Mouse (Mus musculus) layer of hippocampus, adult 9-11 months (tissue): Measurements from ENCODE around the gene Tmem131.
"Not testable (repeated sequence)": the region's sequence is repeated elsewhere in the genome, so short reads cannot be mapped to it uniquely, and the experiment has no call there.

ENCODE experiments used
- DNase-seq: peaks from one replicate; pipeline ENCODE4 v3.0.0; 2022

The Tmem131 gene

GRCm38 (mm10) chr1:36824356-36824755 is 119.1 kb downstream of the Tmem131 start:
- no peak for DNase-seq

GRCm38 (mm10) chr1:36821918-36822317 is 121.5 kb downstream of the Tmem131 start:
- not testable (repeated sequence) for DNase-seq

DNA sequence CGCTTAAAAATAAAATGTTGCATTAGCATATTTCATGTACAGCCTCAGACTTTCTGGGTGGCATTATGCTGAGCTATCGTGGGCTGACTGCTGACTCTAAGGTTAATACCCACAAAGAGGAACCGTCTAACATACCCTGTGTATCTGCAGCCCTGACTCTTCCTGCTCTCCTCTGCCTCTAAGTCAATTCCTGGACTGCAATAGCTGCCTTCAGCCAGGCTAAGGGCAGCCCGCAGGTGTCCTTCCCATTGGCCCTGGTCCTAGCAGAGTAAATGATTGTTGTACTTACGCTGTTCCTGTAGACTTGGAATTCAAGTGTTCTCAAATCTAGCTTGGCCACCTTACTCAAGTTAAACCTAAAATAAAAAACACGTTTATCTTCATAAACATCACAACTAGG is 128.3 kb downstream of the Tmem131 start:
- no peak for DNase-seq

- no peak for DNase-seq
Observed at GRCm38 (mm10) chr1:36814271-36814903, 129.1 kb downstream of the Tmem131 start.

DNA sequence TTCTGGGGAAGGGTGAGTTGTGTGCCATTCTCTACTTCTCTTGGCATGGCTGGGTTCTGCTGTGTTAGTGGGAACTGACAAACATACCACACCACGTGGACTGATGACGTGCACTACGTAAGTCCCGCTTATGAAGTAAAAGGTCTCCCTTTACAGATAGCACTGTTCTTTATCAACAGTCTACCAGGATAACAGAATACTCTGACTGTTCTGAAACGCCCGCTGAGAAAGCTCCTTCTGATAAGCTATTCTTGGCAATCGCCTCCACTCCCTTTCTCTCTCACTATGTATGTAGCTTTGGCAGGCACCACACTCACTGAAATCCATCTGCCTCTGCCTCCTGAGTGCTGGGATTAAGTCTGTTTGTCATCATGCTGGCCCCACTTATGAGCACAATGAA is 130.1 kb downstream of the Tmem131 start:
- peak; percentile 90 for DNase-seq

DNA sequence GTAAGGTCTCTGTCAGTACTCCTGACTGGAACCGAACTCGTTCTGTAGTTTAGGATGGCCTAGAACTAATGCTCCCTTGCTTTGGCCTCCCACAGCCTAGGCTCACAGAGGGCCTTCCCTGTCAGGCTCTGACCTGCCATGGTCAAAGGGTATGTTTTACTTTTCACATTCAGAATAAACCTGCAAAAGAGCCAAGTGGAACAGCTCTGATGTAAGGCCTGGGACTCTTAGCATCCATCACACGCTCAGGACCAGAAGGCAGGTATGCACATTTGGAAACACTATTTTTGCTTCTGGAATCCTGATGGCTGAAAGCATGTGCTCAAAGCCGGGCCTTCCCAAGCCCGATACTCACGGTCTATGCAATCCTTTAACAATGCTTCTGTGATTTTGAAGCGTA is 131.7 kb downstream of the Tmem131 start:
- DNase-seq = no peak

DNA sequence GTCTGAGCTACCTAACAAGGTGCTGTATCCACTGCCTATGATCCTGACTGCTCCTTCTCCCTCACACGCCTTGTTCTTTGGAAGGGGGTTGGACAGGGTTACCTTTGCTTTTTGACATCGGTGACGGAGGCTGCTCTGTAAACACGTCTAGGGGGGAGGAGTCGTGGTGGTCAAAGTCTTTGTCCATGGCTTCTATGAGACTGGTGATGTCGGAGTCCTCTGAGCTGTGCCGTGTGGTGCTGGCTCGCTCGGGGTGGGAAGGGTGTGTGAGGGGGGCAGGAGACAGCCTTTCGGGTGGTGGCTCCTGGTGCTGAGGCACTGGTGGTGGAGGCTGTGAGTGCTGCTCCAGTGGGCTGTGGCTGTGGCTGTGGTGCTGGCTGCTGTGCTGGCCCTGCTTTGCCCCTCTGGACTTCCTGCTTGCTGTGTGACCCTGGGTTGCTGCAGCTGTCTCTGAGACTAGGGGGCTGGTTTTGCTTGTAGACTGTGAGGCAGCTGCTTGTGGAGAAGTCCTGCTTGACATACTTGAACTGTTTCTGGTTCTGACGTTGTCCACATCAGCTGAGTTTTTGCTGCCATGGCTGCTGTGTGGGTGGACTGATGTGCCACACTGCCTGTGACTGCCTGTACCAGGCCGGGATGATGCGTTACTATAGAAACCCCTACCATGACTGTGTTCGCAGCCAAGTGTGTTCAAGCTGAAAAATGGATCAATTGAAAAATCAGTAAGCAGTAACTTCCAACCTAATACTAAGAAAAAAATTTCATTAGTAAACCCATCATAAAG is 135.5 kb downstream of the Tmem131 start:
- peak; percentile 80 for DNase-seq

DNA sequence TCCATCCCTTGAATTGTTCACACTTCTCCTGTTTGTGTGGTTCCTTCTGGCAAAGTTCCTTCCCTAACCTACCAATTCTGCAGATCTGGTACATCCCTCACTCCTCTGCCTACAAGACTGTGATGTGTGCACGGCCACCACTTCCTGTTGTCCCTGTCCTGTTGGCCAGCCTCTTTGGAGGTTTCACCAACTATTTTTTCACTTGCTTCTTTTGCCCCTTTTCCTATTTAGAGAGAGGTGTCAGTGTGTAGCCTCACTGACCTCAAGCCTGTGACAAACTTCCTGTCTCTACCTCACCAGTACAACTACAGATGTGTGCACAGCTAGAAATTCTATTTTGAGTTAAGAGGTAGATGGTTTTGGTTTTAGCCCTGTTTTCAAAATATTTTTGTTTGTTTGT is 136.4 kb downstream of the Tmem131 start:
- no peak for DNase-seq

- no peak for DNase-seq
Observed at GRCm38 (mm10) chr1:36806181-36806905, 137.1 kb downstream of the Tmem131 start.

GRCm38 (mm10) chr1:36804833-36805232 is 138.6 kb downstream of the Tmem131 start:
- no peak for DNase-seq

- no peak for DNase-seq
Observed at GRCm38 (mm10) chr1:36804259-36804658, 139.2 kb downstream of the Tmem131 start.

DNA sequence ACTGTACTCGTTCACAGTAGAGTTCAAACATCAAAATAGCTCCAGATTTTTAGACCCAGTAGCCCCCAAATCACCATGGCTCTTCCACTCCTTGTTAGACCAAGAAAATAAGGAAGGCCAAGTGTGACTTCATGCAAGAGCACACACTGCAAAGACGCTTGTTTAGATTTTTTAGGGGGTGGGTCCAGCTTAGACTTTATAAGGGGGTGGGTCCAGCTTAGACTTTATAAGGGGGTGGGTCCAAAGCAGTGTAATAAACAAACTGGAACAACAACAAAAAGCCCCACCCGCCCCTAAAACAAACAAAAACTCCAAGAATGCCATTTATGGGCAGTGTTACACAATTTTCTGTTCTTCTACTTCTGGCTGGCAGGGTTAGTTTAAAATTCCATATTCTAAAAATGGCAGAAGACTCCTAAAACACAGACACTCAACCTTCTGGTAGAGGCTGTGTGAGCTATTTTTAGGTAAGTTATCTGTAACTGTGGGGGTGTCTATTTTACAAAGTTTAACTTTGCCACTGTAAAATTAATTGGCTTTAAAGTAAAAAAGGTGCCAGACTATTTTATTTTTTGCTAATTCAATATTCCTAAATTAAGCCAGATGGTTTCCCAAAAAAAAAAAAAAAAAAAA is 143.0 kb downstream of the Tmem131 start:
- DNase-seq = no peak

GRCm38 (mm10) chr1:36797481-36797880 is 146.0 kb downstream of the Tmem131 start:
- DNase-seq = peak; percentile 76

DNA sequence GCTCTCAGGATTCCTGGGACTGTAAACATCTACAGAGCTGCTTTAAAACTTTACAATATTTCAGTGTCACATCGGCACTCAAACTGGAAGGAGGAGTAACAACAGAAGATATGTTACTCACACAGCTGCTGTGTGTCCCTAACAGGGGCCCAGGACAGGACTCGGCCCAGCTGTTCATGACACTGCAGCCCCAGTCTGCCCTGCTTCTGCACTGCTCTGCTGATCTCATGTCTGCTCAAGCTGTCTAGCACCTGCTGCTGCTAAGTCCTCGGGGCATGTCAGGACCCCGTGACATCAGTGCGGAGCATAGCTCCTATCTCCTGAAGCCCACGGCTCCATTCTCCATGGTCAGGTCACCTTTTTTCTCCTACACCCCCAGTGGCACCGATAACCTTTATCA is 146.8 kb downstream of the Tmem131 start:
- DNase-seq = no peak

DNA sequence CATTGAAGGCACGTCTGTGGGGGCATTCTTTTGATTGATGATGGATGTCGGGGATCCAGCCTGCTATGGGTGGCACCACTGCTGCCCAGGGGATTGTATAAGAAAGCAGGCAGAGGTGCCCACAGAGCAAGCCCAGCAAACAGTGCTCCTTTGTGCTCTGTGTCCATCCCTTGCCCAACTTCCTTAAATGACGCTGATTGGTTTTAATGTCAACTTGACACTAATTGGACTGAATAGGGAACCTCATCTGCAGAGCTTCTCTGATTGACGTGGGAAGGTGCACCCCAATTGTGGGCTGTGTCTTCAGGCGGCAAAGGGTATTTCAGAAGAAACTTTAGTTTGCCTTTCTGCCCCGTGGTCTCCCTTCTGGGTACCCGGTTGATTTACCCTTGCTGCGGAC is 154.1 kb downstream of the Tmem131 start:
- DNase-seq = no peak

DNA sequence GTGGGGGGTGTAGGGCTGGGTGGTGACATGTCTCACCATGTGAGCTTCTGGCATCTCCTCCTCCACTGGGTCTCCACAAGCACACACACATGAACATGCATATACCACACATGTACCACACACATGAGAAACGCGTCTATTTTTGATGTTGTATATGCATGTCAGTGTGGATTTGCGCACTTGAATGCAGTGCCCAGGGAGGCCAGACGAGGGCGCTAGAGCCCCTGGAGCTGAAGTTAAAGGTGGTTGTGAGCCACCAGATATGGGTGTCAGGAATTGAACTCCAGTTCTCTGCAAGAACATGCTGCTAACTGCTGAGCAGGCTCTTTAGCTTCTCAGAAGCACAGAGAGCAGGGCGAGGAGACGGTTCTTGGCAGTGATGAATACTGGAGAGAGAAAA is 157.1 kb downstream of the Tmem131 start:
- no peak for DNase-seq

DNA sequence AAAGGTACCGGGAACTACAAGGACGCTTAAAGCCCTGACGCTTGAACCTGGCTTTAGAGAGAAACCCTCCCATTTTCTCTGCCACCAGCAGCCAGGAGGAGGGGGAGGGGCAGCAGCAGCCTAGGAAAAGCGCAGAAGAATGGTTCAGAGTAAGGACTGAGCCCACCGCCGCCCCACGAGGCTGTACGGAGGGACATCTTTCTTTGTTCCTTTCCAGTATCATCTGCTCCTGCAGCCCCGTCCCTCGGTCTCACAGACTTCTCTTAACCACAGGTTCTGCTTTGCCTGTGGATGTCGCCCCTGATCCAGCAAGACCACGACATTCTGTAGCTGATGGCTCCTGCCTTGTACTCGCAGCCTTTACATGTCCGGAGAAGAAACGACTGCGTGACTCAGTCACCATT is 158.2 kb downstream of the Tmem131 start:
- no peak for DNase-seq

DNA sequence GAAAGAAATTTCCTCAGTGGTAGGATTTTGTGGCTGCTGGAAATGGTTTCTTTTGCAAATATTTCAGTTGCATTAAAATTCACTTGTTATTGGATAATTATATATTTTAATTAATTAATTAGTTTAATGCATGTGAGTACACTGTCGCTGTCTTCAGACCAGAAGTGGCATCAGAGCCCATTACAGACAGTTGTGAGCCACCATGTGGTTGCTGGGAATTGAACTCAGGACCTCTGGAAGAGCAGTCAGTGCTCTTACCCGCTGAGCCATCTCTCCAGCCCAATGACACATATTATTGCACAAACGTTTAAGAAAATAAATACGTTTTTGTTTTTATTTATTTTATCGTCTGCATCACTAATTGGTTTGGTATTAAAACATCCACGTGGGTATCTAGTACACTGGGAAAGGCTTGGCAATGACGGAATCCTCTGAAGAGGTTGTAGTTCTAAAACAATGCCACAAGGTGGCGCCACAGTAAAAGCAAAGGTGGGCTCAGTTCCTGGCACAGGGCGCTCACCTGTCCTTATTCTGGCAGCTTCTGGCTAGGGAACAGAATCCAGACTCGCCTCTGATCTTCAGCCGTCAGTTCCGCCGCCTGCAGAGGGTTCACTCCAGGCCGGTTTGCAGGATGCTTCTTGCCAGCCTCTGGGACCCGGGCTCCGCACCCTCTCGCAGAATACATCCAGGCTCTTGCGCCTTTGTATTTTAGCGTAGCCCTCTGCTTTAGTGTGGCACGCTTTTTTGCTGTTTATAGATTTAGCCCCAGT is 158.9 kb downstream of the Tmem131 start:
- DNase-seq = peak; percentile 61

- DNase-seq = no peak
Observed at GRCm38 (mm10) chr1:36782476-36782875, 161.0 kb downstream of the Tmem131 start.

GRCm38 (mm10) chr1:36780793-36781192 is 162.7 kb downstream of the Tmem131 start:
- no peak for DNase-seq

DNA sequence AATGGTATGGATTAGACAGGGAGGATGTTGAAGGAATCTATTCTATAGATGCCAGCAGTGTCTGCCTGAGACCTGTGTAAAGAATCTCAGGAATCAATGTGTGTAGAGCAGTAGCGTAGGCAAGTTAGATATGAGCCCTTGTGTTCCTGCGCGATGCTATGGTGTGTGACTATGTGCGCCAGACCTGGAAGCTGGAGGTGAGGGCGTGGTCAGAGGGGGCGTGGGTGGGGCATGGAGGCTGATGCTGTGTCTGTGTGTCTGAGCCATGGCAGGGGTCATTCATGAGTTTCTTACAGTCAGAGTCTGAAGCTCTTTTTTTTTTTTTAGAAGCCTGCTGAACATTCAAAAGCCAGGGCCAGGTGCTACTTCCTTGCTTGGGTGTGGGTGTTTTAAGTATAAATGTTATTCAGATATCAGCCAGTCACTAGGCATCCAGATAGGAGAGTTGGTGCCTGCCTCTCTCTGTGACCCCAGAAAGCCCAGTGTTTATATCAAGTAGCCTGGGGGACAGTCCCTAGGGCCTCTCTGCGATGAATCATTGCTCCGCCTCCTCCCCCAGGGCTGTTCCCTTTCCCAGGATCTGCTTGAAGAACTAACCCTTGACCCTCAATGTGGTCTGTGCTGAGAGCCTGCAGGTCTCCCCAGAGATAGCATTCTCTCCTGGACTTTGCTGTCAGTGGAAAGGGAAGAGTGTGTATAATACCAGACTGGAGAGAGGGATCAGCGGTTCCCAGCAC is 171.1 kb downstream of the Tmem131 start:
- DNase-seq = no peak

DNA sequence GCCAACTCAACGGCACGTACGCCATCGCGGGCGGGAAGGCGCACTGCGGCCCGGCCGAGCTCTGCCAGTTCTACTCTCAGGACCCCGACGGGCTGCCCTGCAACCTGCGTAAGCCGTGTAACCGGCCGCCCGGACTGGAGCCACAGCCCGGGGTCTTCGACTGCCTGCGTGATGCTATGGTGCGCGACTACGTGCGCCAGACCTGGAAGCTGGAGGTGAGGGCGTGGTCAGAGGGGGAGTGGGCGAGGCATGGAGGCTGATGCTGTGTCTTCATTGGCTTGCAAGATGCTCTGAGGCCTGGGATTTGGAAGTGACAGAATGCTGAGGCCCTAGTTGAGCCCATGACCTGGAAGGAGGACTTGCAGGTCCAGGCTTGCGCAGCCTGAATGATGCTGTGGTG is 172.5 kb downstream of the Tmem131 start:
- no peak for DNase-seq
